Mouse (Mus musculus): ENCODE results near the gene Lsamp.
A peak's percentile ranks its signal among the peaks of the same experiment; 100 is the strongest.

Gene Lsamp

DNA sequence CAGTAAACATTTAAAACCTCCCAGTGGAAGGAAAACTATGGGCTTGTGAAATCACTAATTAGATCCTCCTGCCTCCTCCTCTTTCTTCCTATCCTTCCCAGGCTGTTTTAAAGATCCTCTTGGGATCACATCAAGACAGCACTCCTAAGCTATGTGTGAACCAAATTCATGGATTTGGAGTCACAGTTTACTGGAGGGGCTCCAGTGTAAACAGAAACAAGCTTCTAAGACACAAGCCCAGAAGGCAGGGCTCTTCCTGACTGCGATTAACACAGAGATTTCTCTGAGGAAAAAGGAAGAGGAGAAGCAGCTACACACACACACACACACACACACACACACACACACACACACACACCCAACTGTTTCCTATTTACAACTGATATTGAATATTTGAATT lies 961.7 kb downstream of the Lsamp start:
- no peak for ATAC-seq (ENCODE audit: low TSS enrichment)

DNA sequence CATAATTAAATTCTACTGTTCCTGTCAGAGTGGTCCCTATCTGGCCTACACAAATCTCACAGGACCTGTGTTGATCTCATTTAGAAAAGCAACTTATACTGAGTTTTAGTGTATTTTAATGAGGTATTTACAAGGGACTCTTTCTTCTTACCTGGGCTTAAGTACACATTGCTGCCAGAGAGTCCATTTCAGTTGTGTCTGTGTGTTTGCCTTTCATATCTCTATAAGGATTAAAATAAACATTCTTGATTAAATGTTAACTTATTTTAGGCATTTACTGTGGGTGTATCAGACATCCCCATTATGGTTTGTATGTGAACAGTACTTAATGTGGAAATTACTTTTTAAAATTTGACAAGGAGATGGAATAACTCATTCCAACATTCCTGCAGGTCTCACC lies 963.9 kb downstream of the Lsamp start:
- no peak for ATAC-seq (ENCODE audit: low TSS enrichment)

DNA sequence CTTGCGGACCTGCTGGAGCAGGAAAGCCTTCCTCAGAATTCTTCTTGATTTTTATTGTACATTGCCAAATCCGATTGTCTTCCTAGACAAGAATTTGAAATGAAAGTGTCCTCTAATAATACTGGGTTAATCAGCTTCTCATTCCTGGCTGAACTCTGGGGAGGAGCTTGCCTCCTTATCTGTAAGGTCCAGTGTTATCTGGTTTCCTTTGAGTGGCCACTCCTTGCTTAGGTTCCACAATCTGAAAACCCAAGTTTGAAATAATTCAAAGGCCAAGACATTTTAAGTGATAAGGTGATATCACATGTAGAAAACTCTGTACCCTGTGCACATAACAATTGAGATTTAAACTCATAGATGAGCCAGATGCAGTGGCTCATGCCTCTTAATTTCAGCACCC lies 975.0 kb downstream of the Lsamp start:
- no peak for ATAC-seq (ENCODE audit: low TSS enrichment)

DNA sequence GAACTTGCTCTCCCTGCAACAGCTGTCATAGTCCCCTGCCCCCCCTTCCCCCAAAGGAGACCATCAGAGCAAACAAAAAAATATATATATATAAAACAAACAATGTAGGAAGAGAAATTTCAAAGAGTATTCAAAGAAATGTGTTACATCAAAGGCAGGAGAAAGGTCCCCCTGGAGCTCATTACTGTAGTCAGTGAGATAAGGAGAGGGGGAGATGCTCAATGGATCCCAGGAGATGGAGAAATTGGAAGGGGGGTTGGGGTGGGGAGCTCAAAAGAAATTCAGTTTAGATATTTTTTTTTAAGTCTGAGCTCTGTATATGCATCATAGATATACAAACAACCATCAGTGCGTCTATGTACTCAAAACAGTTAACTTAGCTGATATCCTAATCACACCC lies 976.4 kb downstream of the Lsamp start:
- no peak for ATAC-seq (ENCODE audit: low TSS enrichment)

DNA sequence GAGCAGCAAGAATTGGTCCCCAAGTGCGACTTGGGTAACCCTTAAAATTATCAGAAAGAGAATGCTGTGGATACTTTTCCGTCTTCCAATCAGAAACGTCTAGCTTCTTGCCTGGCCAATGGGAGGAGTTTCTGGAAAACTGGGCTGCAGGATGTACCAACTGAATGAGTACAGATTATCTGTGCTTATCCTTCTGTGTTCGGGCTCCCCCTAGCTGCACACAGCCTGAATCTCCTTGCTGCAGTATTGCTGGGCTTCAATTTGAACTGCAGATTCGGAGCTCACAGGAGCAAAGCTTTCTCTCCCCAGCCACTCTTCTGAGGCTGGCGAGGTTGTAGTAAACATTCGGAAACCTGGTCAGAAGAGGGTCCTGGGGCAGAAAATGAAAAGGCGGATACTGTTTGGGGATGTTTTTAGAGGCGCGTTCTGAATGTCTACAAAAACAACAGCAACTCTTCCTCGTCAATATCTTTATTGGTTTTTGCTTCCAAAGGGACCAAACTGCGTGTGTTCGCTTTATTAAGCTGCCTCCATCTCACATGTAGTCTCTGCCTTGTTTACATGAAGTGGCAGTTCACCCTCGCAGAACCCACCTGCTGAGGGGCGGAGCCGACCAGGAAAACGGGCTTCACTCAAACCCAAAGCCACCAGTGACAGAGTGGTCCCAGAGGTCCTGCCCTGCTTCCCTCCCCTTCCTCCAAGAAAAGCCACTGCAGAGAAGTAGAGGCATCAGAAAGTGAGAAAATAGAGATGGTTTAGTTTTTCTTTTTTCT lies 984.1 kb downstream of the Lsamp start:
- peak; percentile 96 for ATAC-seq (ENCODE audit: low TSS enrichment)

DNA sequence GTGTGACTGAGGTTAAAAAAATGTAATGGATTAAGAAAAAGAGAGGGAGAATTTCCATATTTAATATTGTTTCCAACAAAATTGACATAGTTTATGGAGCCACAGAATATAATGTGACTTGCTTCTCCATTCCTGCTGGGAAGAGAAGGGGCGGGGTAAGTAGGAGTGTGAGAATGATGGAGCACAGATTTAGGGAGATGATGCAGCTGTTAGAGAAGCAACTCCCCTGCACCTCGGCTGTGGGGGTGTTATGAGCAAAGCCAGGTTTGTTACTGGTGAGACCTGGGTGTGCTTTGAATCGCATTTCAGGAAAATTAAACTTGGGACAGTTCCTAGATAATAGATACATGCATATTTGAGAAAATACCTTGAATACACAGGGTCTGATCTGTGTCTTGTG lies 987.2 kb downstream of the Lsamp start:
- ATAC-seq (ENCODE audit: low TSS enrichment) = peak; percentile 81

DNA sequence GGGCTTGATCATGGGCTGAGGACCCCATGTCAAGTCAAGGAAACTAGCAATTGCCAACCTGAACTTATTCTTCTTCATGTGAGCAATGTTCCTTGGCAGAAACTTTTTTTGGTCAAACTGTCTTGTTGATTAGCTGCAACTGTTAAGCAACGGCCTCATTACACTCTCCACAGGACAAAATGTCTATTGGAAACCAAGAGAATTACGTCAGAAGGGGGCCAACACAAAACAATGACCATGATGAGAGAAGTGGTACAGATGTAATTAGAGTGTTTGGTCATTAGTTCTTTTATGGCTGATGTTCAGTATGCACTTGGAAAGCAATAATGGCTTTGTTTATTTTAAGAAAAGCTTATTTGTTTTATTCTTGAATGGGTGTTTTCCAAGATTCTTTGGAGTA lies 989.9 kb downstream of the Lsamp start:
- no peak for ATAC-seq (ENCODE audit: low TSS enrichment)

DNA sequence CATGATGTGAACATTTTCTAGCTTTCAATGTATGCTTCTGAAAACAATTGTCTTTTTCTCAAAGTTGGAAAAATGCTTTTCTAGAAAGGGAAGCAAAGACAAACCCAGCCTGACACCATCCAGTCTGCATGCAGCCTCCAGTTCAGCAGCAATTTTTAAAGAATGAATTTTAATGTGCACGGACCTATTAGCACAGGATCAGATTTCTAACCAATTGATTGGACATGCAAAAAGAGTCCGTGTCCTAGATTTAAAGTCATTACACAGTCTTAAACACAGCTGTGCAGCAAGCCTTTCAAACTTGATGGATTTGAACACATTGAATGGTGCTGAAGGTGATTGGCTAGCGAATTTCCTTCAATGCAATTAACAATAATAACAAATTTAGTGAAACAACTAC lies 998.9 kb downstream of the Lsamp start:
- no peak for ATAC-seq (ENCODE audit: low TSS enrichment)

DNA sequence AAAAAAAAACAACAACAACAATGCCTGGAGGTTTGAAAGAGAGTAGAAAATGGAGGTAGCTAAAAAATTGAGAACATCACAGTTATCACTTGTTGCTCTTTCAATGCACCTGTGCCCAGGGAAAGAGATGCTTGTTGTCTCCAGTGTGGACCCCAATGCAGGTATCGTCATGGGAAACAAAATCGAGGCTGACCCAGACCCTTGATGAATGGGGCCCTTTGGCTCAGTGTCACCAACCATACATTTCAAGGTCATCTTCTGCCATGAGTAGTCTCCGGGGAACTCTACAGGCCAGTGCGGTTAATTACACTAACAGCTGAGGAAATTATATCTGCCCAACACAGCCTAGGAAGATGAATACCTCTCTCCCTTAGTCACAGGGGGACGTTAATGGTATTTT lies 1023.4 kb downstream of the Lsamp start:
- ATAC-seq (ENCODE audit: low TSS enrichment) = no peak

DNA sequence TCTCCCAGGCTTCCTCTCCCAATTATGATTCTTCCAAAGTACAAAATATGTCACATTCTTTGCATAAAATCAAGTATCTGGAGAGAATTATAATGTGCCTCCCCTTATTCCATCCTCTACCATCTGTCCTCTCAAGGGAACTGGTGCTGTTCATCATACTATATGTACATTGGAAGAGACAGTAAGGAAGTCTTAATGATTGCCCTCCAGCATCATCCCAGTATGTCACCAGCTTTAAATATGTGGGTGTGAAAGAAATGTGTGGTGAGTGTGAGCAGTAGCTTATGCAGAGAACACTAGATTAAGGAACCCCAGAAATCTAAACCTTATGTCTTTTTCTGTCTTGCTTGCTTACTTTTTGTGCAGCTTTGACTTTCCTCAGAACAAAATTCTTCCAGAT lies 1050.6 kb downstream of the Lsamp start:
- peak; percentile 94 for ATAC-seq (ENCODE audit: low TSS enrichment)

DNA sequence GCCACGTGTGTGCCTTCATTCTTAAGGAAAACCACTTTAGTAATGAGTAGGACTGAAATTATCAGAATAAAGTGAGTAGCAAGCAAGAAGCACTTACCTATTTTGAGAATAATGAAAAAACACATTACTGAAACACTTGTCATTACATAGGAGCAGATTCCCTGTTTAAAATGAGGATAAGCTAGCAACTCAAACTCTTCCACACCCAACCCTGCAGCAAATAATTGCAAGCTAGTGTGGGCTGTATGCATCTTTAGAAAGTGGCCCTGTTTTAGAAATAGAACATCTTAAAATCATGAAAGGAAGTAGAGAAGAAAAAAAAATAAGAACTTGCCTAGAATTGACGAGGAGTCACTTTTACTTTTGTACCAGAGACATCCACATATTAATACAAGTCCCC lies 1057.5 kb downstream of the Lsamp start:
- ATAC-seq (ENCODE audit: low TSS enrichment) = peak; percentile 93

DNA sequence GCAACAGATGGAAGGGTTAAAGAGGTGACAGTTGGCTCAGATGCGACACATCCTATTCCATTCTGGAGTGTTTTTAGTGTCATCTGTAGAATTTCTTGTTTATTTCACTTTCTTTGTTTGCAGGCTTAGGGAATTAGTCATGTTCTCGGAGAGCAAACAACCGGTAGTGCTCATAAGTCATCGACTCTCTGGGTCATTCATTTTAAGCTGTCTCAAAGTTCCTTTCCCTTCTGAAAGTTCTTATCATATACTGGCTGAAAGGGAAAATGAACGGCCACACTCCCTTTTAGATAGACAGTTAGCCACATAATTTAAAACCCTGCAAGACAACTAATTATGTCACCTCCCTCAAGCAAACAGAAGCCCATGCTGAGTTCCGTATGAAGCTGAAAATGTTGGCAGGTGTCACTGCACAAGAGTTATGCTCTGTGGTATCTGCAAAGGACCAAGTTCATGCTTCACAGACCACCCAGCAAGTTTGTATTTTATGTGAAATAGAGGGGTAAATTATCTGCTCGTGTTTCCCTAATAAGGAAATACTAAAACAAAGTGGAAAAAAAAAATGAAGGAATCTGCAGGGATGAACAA lies 1079.2 kb downstream of the Lsamp start:
- ATAC-seq (ENCODE audit: low TSS enrichment) = no peak

DNA sequence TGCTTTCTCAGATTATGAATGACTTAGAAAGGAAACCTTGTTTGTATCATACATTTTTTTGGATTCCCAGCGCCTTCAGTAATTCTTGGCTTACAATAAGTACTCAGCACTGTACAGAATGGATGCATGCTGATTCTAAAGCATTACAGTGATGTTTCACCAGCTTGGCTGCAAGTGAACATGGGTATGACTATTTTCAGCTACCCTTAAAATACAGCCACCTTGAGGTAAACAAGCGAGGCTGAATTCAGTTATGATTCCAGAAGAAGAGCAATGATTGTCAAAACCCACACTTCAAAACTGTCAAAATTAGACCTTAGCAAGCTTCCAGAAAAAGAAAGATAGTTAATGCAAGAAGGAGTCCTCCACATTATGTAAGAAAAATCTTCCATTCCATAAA lies 1089.3 kb downstream of the Lsamp start:
- ATAC-seq (ENCODE audit: low TSS enrichment) = peak; percentile 99

DNA sequence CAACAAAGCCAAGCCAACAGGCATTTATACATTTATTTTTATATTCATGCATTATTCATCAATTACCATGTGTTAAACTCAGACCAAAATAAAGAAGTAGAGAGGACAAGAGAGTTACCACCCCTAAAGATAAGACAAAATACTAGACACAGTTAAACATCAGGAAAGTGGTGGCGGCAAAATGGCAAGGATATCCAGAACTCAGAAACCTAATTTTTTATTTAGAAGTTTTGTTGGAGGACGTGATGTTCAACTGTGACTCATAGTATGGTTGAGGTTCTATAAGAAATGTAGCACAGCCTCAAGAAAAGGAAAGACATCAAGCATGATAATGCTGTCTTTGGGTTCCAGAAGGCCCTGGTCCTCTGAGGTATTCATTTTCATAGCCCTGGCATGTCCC lies 1104.5 kb downstream of the Lsamp start:
- peak; percentile 80 for ATAC-seq (ENCODE audit: low TSS enrichment)

DNA sequence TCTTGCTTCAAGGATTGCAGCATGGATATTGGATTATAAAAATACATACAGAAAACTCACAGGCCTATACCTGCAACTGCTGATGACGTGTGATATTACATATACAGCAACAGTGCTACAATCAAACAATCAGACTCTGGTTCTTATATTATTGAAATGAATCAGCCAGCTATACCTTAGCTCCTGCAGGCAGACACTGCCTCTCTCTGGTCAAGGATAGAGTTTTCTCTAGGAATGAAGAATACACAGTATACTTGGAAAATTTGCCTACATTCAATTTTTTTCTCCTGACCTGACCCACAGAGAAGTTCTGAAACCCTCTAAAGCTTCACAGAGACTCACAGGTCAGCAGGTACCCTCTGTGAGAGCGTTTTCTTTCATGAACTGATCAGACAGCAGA lies 1105.9 kb downstream of the Lsamp start:
- peak; percentile 83 for ATAC-seq (ENCODE audit: low TSS enrichment)

DNA sequence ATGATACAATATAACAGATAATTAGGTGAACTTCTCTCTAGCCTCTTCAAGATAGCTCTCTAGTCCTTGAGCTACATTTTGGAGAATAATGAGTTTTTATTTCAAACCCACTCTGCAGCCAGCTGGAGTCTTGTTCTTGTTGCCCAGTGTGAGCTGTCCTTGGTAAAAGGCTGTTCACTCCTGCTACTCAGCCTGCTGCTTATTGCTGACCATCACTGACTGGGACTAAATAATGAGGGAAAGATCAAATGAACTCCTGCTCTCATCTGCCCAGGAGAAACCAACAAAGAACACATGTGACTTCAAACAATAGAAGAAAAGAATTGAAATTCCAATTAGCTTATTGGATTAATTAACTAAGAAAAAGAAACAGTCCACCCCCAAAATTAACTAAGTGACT lies 1107.1 kb downstream of the Lsamp start:
- no peak for ATAC-seq (ENCODE audit: low TSS enrichment)

DNA sequence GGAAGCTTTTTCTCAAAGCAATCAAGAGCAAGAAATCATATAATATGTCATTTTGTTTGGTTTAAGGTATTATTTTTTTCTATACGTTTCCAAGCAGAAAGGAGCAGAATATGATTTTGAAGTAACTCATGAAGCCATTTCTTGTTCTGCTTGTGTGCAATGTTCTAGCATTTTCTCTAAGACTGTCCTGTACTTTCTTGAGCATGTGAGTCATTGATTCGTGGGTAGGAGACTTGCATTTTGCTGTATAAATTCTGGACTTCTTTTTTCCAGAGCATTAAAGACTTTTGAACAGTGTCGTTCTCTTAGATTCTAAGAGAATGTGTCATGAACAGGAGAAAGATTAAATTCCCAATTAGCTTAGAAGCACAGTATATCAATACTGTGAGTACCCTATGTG lies 1118.6 kb downstream of the Lsamp start:
- ATAC-seq (ENCODE audit: low TSS enrichment) = peak; percentile 93

DNA sequence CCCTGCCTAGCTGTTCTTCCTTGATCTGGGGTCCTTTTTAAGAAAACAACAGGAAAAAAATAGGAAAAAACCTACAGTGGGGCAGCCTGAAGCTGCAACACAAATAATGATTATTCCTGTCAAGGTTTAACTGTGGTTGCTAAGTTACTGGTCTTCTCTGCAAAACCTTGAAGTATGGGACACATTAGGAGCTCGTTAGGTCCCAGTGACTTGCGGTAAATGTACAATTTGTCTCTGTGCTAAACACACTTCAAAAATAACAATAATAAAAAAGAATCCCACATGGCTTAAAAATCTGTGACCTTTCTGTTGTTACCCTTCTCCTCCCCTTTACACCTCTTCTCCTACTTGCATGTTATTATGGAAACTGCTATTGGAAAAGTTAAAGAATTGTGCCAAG lies 1140.2 kb downstream of the Lsamp start:
- ATAC-seq (ENCODE audit: low TSS enrichment) = no peak

DNA sequence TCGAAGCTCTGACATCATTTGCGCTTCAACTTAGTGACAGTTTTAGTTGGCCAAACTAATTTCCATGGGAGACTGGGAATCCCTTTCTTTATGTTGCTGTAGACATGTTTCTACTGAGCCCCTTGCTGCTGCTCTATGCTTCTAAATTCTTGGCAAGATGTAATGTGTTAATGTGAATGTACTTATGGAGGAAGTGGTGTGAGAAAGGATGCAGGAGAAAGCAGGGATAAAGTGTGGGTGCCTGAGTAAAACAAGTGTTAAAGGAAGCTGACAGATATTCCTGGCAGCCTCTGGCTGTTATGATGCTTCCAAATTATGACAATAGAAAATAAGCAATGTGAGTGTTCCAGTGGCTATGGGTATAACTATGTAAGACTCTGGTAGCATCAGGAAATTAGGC lies 1140.9 kb downstream of the Lsamp start:
- peak; percentile 98 for ATAC-seq (ENCODE audit: low TSS enrichment)

DNA sequence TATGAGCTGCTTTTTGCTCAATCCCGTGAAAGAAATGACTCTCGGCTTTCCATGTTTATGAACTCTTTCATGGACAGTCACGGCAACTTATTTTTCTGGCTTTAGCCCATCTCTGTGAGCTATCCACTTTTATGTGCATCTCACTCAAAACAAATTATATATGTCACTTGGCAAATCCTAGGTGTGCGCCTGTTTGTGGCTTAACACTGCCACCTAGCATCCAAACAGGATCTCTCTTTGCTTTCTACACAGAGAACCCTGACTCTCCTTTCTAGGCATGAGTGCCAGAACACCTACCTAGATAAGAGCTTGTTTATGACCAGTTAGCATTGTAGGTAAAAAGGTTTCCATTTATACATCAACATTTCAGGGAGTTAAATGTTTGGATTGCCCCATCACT lies 1146.9 kb downstream of the Lsamp start:
- peak; percentile 95 for ATAC-seq (ENCODE audit: low TSS enrichment)

DNA sequence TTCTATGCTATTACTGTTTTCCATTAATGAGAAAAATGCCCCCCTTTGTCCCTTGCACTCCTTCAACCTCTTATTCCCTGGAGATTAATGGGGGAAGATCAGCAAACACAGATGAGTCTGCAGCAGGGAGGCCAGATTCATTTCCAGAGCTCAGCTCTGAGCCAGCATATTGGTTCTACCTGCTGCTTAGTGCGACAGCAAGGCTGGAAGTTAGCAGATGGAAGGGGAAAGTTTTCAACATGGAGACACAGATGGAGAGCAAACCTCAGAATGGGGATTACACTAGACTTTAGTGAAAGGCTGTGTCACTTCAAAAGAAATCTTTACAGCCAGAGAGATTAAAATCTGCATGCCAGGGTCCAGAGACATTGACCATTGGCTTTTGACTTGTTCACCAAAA lies 1188.7 kb downstream of the Lsamp start:
- peak; percentile 34; the same call in 1 of the 2 replicates for ATAC-seq (ENCODE audit: low TSS enrichment)

DNA sequence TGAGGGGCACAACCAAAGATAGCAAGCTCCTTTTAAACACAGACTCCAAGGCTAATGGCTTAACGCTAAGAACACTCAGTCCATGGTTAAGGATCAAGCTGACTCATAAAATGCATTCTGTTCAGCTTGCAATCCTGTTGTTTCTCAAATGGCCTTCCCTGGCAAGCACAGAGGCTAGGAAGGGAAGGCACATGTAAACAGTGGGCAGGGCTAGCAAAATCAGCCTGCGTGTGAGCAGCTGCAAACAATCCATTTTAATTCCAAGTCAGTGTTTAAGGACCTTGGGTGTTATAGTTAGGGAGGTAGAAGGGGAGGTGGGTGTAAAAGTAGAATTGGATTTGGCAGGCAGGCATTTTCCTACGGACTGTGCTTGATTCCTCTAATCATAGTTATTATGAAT lies 1195.4 kb downstream of the Lsamp start:
- peak; percentile 64 for ATAC-seq (ENCODE audit: low TSS enrichment)

DNA sequence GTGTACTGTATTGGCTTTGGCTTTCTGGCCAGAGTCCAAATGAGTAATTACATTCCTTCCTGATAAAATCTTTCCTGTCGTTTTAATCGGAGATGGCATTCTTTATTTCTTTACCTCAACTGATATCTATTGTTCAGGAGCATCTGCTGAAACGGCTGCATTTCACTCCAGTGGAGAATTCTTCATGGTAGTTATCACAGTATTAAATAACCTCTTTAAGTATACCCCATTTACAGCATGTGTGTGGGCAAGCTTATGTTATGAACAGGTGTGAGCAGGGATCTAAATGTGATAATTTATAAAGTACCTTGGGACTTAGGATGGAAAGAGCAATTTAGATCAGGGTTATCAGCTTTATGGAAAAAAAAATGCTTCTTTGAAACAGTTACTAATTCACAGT lies 1196.7 kb downstream of the Lsamp start:
- ATAC-seq (ENCODE audit: low TSS enrichment) = no peak

DNA sequence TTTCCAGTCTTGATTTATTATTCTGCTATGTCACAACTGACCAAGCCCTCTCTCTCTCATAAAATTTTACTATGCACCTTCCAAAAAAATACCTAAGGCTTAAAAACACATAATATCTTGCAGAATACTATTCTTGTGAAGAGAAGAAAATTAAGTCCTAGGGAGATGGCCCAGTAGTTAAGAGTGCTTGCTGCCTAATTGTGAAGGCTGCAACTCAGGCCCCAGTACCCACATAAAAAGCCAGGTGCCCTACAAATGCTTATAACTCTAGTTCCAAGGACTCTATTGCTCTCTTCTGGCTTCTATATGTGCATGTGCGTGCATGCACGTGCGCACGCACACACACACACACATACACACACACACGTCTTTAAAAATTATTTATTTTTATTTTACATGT lies 1225.9 kb downstream of the Lsamp start:
- ATAC-seq (ENCODE audit: low TSS enrichment) = no peak
